Mouse (Mus musculus) kidney, adult 2 months (tissue): ENCODE data around the gene Magi1. TPM values are rescaled to one million over a fixed set of nuclear protein-coding genes. Genes with fewer than 3 reads are reported as not detected.

Source experiments
- DNase-seq: peaks from one replicate; pipeline ENCODE4 v3.0.0; 2021
- H3K27ac ChIP-seq: fragments of 200-500 bp; 2 replicates; pipeline ENCODE4 v1.5.1; 2012; ENCODE audit warnings: low read depth, low read length, control low read depth, inconsistent platforms; ENCODE audit not compliant: insufficient read depth
- H3K27me3 ChIP-seq: fragments of 200-500 bp; replicated peaks from 2 replicates; pipeline ENCODE4 v1.6.1; 2012; ENCODE audit warnings: mild to moderate bottlenecking, moderate library complexity, low read length, inconsistent platforms; ENCODE audit not compliant: control insufficient read depth, insufficient read depth
- H3K36me3 ChIP-seq: fragments of 200-500 bp; 2 replicates; pipeline ENCODE4 v1.6.1; 2012; ENCODE audit warnings: mild to moderate bottlenecking, moderate library complexity, low read length, inconsistent platforms; ENCODE audit not compliant: control insufficient read depth, insufficient read depth
- H3K4me1 ChIP-seq: fragments of 200-500 bp; 2 replicates; pipeline ENCODE4 v1.6.1; 2011; ENCODE audit warnings: low read length; ENCODE audit not compliant: control insufficient read depth, insufficient read depth
- H3K4me3 ChIP-seq: fragments of 200-500 bp; 2 replicates; pipeline ENCODE4 v1.5.1; 2011; ENCODE audit warnings: mild to moderate bottlenecking, low read depth, low read length, control low read depth; ENCODE audit not compliant: insufficient read depth
- CTCF ChIP-seq: fragments of 200-500 bp; conservative IDR thresholded peaks from 2 replicates; pipeline ENCODE4 v1.5.1; 2011; ENCODE audit warnings: low read depth, mild to moderate bottlenecking, control low read depth, low read length, moderate library complexity, mixed read lengths; ENCODE audit not compliant: insufficient read depth, insufficient read length
- POLR2A ChIP-seq: fragments of 200-500 bp; IDR thresholded peaks from one replicate; pipeline ENCODE4 v1.6.1; 2011; ENCODE audit warnings: low read depth, low read length, control low read depth
- WGBS: fragments of 180-500 bp; shearing (Covaris S2); methylation state at CpG from one replicate; pipeline ENCODE4 v1.1.7; 2018; 5-methylcytosine and 5-hydroxymethylcytosine counted together
- polyA plus RNA-seq: library from polyadenylated mRNA; depleted of rRNA; stranded (reverse); fragments of >200 nt; gene quantifications from 2 replicates; pipeline ENCODE4 v1.2.3, GENCODE M21; 2012

Gene Magi1
- polyA plus RNA-seq, 1 experiment = 6.1 TPM

- no peaks in the 10 kb centered on the region for H3K27me3 ChIP-seq
Observed at GRCm38 (mm10) chr6:94257831-94258173, 25.9 kb downstream of the Magi1 start.

DNA sequence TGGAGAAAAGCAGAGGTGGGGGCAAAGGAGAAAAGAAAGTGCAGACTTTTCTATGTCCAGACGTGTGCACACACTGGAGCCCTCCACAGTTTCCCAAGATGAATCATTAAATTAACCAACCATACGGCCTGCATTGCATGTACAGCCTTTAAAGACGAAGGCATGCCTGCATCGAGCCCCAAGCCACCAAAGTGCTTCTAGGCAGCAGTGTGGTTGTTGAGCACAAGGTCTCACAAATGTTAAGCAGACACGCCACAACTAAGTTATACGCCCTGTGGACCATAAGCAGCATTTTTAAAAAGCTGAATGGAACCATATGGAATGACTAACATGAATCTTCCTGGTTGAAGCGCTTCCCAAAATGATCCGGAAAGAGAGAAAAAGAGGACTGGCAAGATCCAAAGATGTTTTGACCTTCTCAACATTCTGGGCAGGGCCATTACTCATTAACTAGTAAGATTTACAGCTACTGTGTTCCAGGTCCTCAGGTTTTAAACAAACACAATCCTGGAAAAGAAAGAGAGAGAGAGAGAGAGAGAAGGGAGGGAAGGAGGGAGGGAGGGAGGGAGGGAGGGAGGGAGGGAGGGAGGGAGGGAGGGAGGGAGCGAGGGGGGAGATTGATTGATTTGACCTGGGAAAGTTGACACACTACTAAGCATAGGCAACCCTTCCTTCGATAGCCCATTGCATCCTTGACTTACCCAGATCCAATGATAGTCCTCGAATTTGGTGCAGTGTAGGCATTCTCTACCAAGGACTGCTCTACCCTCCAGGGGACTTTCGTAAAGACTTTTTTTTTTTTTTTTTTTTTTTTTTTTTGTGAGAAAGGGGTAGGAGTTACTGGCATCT lies 26.5 kb downstream of the Magi1 start:
- no peak for TF ChIP-seq POLR2A
- no peak for TF ChIP-seq CTCF
- Histone ChIP-seq H3K4me1 (peaks cover 15% of the 10 kb centered on the region; the same call in 1 of the 2 replicates), H3K4me3 (no peak overlapping the region), H3K36me3 (no peaks in the 10 kb centered on the region), H3K27me3 (no peaks in the 10 kb centered on the region), H3K27ac (peak overlapping the region; percentile 46)
- DNase-seq = peak; percentile 78
- WGBS = 29% methylated on average over 12 of the region's 12 CpGs

More at GRCm38 (mm10) chr6:94257831-94258173, 25.9 kb downstream of the Magi1 start:
- Histone ChIP-seq H3K4me1 (peaks cover 15% of the 10 kb centered on the region; the same call in 1 of the 2 replicates), H3K27ac (peak overlapping the region; percentile 2; the same call in 1 of the 2 replicates), H3K36me3 (no peaks in the 10 kb centered on the region), H3K4me3 (no peak overlapping the region)
- peak; percentile 22 for DNase-seq
- 59% methylated on average over 3 of the region's 3 CpGs for WGBS
- TF ChIP-seq POLR2A = no peak
- no peak for TF ChIP-seq CTCF

GRCm38 (mm10) chr6:94253943-94254342 lies 29.8 kb downstream of the Magi1 start:
- Histone ChIP-seq H3K4me1 (peaks cover 30% of the 10 kb centered on the region), H3K27me3 (no peaks in the 10 kb centered on the region), H3K36me3 (no peaks in the 10 kb centered on the region), H3K27ac (no peak overlapping the region), H3K4me3 (no peak overlapping the region)
- DNase-seq = no peak
- 52% methylated on average over 8 of the region's 8 CpGs for WGBS
- TF ChIP-seq CTCF = no peak
- no peak for TF ChIP-seq POLR2A

GRCm38 (mm10) chr6:94251358-94251945 lies 32.3 kb downstream of the Magi1 start:
- WGBS = 66% methylated on average over 8 of the region's 8 CpGs
- TF ChIP-seq POLR2A (no peak), CTCF (no peak)
- peak; percentile 18 for DNase-seq
- Histone ChIP-seq H3K4me1 (peaks cover 27% of the 10 kb centered on the region), H3K27ac (no peak overlapping the region), H3K27me3 (no peaks in the 10 kb centered on the region), H3K36me3 (no peaks in the 10 kb centered on the region), H3K4me3 (no peak overlapping the region)

DNA sequence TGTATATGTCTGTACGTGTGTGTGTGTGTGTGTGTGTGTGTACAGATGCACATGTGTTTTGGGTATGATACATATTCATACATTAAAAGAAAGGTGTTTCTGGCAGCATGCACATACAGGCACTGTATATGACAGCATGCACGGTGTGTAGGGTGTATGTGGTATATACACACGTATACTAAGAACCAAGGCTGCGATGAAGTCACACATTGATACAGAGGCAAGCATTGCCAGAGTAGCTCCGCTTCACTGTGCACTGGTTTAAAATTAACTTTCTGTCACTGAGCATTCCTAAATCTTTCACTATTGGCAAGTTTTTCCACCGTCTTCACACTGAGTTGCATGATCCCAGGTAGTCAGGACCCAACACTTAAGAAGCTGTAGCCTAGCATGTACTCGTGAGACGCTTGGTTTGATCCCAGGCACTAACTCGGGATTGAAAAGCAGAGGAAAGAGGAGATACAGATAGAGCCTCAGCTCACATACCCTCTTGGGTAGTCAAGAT lies 34.4 kb downstream of the Magi1 start:
- 42% methylated on average over 9 of the region's 9 CpGs for WGBS
- Histone ChIP-seq H3K4me1 (peaks cover 20% of the 10 kb centered on the region), H3K4me3 (no peak overlapping the region), H3K27me3 (no peaks in the 10 kb centered on the region), H3K27ac (no peak overlapping the region), H3K36me3 (no peaks in the 10 kb centered on the region)
- no peak for TF ChIP-seq CTCF
- TF ChIP-seq POLR2A = no peak
- peak; percentile 68 for DNase-seq

GRCm38 (mm10) chr6:94241251-94241650 lies 42.5 kb downstream of the Magi1 start:
- WGBS = 76% methylated on average over 6 of the region's 6 CpGs
- TF ChIP-seq POLR2A = no peak
- no peak for TF ChIP-seq CTCF
- no peak for DNase-seq
- H3K27me3 ChIP-seq = no peaks in the 10 kb centered on the region
- H3K27ac ChIP-seq = no peak overlapping the region
- H3K4me1 ChIP-seq = peaks cover 3% of the 10 kb centered on the region; the same call in 1 of the 2 replicates
- no peaks in the 10 kb centered on the region for H3K36me3 ChIP-seq
- H3K4me3 ChIP-seq = no peak overlapping the region

DNA sequence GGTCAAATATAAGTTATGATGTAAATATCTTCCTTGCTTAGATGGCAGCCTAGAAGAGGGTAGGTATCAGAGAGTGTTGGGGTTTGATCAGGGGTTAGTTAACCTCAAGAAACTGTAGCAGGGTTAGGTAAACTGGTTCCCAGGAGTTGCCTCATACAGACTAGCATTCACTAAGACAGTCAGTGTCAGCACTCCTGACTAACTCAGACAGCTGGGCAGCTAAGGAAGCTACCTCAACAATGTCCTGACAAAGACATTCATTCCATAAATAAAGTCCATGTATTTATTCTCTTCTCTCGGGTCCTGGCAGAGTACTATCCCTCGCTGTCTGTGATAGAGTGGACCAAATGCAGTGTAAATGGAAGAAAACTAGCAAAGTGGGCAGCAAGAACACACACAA lies 45.1 kb downstream of the Magi1 start:
- Histone ChIP-seq H3K27me3 (no peaks in the 10 kb centered on the region), H3K36me3 (no peaks in the 10 kb centered on the region), H3K4me3 (no peak overlapping the region), H3K4me1 (peaks cover 3% of the 10 kb centered on the region; the same call in 1 of the 2 replicates), H3K27ac (no peak overlapping the region)
- no peak for DNase-seq
- TF ChIP-seq POLR2A = no peak
- no peak for TF ChIP-seq CTCF
- WGBS = 91% methylated on average over 2 of the region's 2 CpGs
